Mouse (Mus musculus) limb, embryonic 15.5 days (tissue): ENCODE measurements at regions not wholly inside any gene's neighbourhood (a gene's known extent, or its start where the extent isn't known, plus 50 kb on each side); places are given as distances from the start of the nearest gene placed in this dataset.

ENCODE experiments used
- ATAC-seq: fragments of 200-750 bp; cut with Nextera tagmentation; 2 replicates; pipeline ENCODE4 v1.8.0; 2017; ENCODE audit warnings: low read depth, moderate TSS enrichment; ENCODE audit not compliant: insufficient number of reproducible peaks, low FRiP score, low TSS enrichment
- H3K27ac ChIP-seq: fragments of 300-500 bp; sonication (generic); 2 replicates; pipeline ENCODE4 v1.5.1; 2015; ENCODE audit warnings: moderate library complexity, mild to moderate bottlenecking, inconsistent platforms
- H3K27me3 ChIP-seq: fragments of 300-500 bp; sonication (generic); 2 replicates; pipeline ENCODE4 v1.6.1; 2015; ENCODE audit warnings: inconsistent platforms
- H3K36me3 ChIP-seq: fragments of 300-500 bp; sonication (generic); 2 replicates; pipeline ENCODE4 v1.6.1; 2015; ENCODE audit warnings: inconsistent platforms
- H3K4me1 ChIP-seq: fragments of 300-500 bp; sonication (generic); 2 replicates; pipeline ENCODE4 v1.6.1; 2015; ENCODE audit warnings: inconsistent platforms
- H3K4me2 ChIP-seq: fragments of 300-500 bp; sonication (generic); 2 replicates; pipeline ENCODE4 v1.6.1; 2015; ENCODE audit warnings: mild to moderate bottlenecking, inconsistent platforms
- H3K4me3 ChIP-seq: fragments of 300-500 bp; sonication (generic); 2 replicates; pipeline ENCODE4 v1.5.1; 2015; ENCODE audit warnings: mild to moderate bottlenecking, inconsistent platforms
- H3K9ac ChIP-seq: fragments of 300-500 bp; sonication (generic); 2 replicates; pipeline ENCODE4 v1.6.1; 2015; ENCODE audit warnings: inconsistent platforms
- H3K9me3 ChIP-seq: fragments of 300-500 bp; sonication (generic); 2 replicates; pipeline ENCODE4 v1.6.1; 2016; ENCODE audit warnings: inconsistent platforms
- WGBS: fragments of 180-500 bp; shearing (Covaris S2); methylation state at CpG from one replicate; pipeline ENCODE4 v1.1.7; 2015; 5-methylcytosine and 5-hydroxymethylcytosine counted together

DNA sequence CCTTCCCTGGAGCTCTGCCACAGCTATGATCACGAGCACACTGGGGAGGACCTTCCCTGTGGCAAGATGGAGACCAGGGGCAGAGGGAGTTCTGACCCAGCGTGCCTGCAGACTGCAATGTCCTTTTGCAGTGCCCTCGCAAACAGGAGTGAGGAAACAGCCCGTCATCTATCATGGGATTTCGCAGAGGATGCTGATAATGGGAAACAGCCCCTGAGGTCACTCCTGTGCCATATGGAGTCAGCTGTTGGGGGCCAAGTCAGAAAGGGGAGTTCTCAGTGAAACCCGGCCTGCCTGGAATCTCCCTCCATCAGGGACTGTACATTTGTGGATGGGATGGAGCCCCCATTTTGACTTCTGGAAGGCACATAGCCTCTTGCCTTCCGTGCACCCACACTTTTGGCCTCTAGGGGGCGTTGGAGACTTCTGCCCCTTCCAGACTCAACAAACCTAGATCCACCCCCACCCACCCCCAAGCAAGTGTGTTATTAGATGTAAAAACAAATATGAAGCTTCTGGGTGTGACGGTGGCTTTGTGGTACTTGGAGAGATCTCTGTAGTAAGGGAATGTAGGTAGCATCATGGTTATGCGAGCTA, 98.1 kb downstream of the Kdr start:
- Histone ChIP-seq H3K9ac (no peak overlapping the region), H3K9me3 (no peaks in the 10 kb centered on the region), H3K4me2 (no peak overlapping the region), H3K27ac (peak overlapping the region; percentile 33; the same call in 1 of the 2 replicates), H3K27me3 (no peaks in the 10 kb centered on the region), H3K4me1 (peaks cover 16% of the 10 kb centered on the region), H3K36me3 (no peaks in the 10 kb centered on the region), H3K4me3 (no peak overlapping the region)
- no peak for ATAC-seq
- 40% methylated on average over 10 of the region's 10 CpGs for WGBS

GRCm38 (mm10) chr5:75878361-75878760, 99.9 kb downstream of the Kdr start:
- H3K9me3 ChIP-seq = no peaks in the 10 kb centered on the region
- H3K4me3 ChIP-seq = no peak overlapping the region
- 60% methylated on average over 8 of the region's 8 CpGs for WGBS
- H3K27ac ChIP-seq = no peak overlapping the region
- H3K4me1 ChIP-seq = peaks cover 16% of the 10 kb centered on the region
- ATAC-seq = no peak
- H3K36me3 ChIP-seq = no peaks in the 10 kb centered on the region
- H3K4me2 ChIP-seq = no peak overlapping the region
- H3K9ac ChIP-seq = no peak overlapping the region
- H3K27me3 ChIP-seq = no peaks in the 10 kb centered on the region

DNA sequence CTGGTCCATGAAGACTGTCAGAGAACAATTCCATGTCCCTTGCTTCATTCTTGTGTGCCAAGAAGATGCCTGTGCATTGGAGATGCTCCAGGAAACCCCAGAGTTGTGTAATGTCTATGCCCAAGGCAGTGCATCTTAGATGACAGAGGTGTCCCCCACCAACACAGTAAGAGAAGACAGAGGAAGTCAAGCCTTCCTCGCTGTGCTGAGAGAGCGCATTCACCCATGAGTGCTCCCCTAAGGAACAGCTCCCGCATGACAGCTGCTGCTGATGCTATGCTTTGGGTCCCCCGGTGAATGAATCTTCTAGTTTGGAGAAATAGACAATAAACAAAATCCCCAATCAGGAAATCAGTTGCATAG, 100.7 kb downstream of the Kdr start:
- no peak for ATAC-seq
- Histone ChIP-seq H3K27ac (no peak overlapping the region), H3K4me1 (peaks cover 16% of the 10 kb centered on the region), H3K9me3 (no peaks in the 10 kb centered on the region), H3K9ac (no peak overlapping the region), H3K36me3 (no peaks in the 10 kb centered on the region), H3K4me3 (no peak overlapping the region), H3K4me2 (no peak overlapping the region), H3K27me3 (no peaks in the 10 kb centered on the region)
- WGBS = 79% methylated on average over 4 of the region's 4 CpGs

DNA sequence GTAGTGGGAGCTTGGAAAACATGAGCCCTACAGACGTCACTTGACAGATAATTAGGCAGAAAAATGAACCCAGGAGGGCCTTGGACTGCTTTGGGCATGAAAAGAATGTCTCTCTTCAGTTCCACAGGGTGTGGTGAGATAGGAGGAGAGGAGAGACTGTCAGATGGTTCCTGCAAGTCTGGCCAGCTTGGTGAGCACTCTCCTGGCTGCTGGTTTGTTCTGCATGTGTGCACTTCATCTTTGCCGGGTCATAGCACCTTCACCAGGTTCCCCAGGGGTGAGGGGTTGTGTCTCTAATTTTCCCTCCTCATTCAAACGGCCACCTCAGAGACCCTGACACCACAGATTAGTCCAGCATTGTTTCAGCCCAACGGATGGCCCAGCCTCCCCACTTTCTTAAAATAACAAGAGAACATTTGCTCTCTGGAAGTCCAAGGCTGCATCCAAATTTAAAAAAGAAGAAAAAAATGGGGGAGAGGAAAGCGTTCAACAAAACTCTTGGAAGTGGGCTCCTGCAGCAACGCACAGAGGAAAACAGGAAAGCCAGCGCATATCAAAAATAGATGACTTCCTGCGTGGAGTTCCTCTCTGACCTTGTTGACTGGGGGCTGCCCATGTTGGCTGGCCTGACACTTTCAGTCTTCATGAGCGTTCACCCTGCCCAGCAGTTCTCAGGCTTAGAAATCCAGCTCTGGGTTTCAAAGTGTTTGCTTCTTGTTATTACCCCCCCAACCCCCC, 101.2 kb downstream of the Kdr start:
- 59% methylated on average over 9 of the region's 9 CpGs for WGBS
- H3K4me1 ChIP-seq = peaks cover 16% of the 10 kb centered on the region
- H3K4me3 ChIP-seq = no peak overlapping the region
- H3K9ac ChIP-seq = no peak overlapping the region
- H3K27ac ChIP-seq = no peak overlapping the region
- H3K9me3 ChIP-seq = no peaks in the 10 kb centered on the region
- no peaks in the 10 kb centered on the region for H3K27me3 ChIP-seq
- no peak for ATAC-seq
- H3K36me3 ChIP-seq = no peaks in the 10 kb centered on the region
- H3K4me2 ChIP-seq = no peak overlapping the region

DNA sequence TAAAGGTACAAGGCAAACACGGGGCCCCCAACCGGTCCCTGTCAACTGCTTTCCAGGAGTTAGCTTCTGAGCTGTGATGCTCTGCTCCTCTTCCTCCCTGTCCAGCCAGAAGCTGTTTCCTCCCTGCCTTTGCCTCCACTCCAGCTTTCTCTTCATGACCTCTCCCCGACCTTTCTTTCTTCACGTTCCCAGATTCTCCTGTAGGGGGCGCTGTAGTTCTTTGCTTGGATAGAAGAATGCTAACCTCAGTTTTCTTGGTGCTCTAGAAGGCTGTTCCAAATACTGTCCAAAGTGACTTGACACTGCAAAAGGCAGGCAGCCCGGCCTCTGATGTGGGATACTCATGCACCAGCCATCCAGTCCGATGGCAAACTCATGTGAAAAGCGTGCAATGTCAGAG, 107.1 kb downstream of the Kdr start:
- Histone ChIP-seq H3K27ac (no peak overlapping the region), H3K9me3 (no peaks in the 10 kb centered on the region), H3K4me3 (no peak overlapping the region), H3K4me1 (0 out of 2 replicates have a peak, but pooled peaks cover 5% of the 10 kb centered on the region), H3K36me3 (no peaks in the 10 kb centered on the region), H3K4me2 (no peak overlapping the region), H3K9ac (no peak overlapping the region), H3K27me3 (no peaks in the 10 kb centered on the region)
- ATAC-seq = no peak
- WGBS = 25% methylated on average over 8 of the region's 8 CpGs

GRCm38 (mm10) chr5:75870666-75871065, 107.6 kb downstream of the Kdr start:
- H3K36me3 ChIP-seq = no peaks in the 10 kb centered on the region
- H3K27ac ChIP-seq = no peak overlapping the region
- ATAC-seq = no peak

DNA sequence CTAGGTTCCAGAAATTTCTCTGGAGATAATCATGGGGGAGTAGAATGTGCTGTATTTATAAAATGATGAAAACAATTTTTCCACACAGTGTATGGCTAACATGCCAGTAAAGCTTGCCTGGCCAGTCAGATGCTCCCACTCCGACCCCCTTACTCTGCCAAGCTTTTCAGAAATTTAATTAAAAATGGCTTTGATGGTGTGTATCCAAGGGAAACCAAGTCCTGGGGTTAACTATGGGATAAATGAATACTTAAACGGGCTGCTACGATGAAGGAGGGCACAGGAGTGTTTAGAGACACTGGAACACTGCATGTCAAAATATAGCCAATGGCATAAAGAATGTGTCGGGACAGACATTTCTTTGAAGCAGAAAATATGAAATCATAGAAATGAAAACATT, 108.7 kb downstream of the Kdr start:
- ATAC-seq = no peak
- H3K9ac ChIP-seq = no peak overlapping the region
- WGBS = 73% methylated on average over 4 of the region's 4 CpGs
- H3K27me3 ChIP-seq = no peaks in the 10 kb centered on the region
- H3K9me3 ChIP-seq = no peaks in the 10 kb centered on the region
- H3K27ac ChIP-seq = no peak overlapping the region
- no peaks in the 10 kb centered on the region for H3K36me3 ChIP-seq
- H3K4me3 ChIP-seq = no peak overlapping the region
- H3K4me1 ChIP-seq = 0 out of 2 replicates have a peak, but pooled peaks cover 5% of the 10 kb centered on the region
- H3K4me2 ChIP-seq = no peak overlapping the region

More at GRCm38 (mm10) chr5:75870666-75871065, 107.6 kb downstream of the Kdr start:
- H3K27me3 ChIP-seq = no peaks in the 10 kb centered on the region
- H3K4me2 ChIP-seq = no peak overlapping the region
- WGBS = 68% methylated on average over 14 of the region's 14 CpGs
- no peaks in the 10 kb centered on the region for H3K9me3 ChIP-seq
- H3K4me1 ChIP-seq = 0 out of 2 replicates have a peak, but pooled peaks cover 5% of the 10 kb centered on the region
- H3K4me3 ChIP-seq = no peak overlapping the region
- H3K9ac ChIP-seq = no peak overlapping the region

- Histone ChIP-seq H3K27me3 (no peaks in the 10 kb centered on the region), H3K4me1 (no peaks in the 10 kb centered on the region), H3K4me2 (no peak overlapping the region), H3K9me3 (no peaks in the 10 kb centered on the region), H3K4me3 (no peak overlapping the region), H3K27ac (no peak overlapping the region), H3K36me3 (no peaks in the 10 kb centered on the region), H3K9ac (no peak overlapping the region)
- ATAC-seq = no peak
- WGBS = 91% methylated on average over 6 of the region's 6 CpGs
Observed at GRCm38 (mm10) chr5:75865096-75865495, 113.2 kb downstream of the Kdr start.

DNA sequence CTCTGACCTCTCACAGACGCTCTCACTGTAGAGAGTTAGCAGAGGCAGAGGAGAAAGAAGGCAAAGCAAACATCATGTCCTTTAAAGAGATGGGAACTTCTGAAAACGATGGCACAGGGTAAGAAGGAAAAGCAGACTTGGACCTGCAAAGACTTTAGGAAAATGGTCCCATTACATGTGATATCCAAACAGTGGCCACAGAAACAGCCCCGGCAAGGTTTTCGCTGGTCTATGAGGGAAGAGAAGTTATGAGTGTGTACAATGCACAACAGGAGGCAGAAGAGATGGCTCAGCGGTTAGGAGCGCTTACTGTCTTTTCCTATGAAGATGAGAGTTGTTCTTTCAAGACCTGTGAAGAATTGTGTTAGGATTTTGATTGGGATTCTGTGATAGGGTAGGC, 114.9 kb downstream of the Kdr start:
- WGBS = 64% methylated on average over 6 of the region's 6 CpGs
- no peak for ATAC-seq
- Histone ChIP-seq H3K27ac (no peak overlapping the region), H3K4me3 (no peak overlapping the region), H3K36me3 (no peaks in the 10 kb centered on the region), H3K4me2 (no peak overlapping the region), H3K9ac (no peak overlapping the region), H3K4me1 (no peaks in the 10 kb centered on the region), H3K27me3 (no peaks in the 10 kb centered on the region), H3K9me3 (no peaks in the 10 kb centered on the region)

DNA sequence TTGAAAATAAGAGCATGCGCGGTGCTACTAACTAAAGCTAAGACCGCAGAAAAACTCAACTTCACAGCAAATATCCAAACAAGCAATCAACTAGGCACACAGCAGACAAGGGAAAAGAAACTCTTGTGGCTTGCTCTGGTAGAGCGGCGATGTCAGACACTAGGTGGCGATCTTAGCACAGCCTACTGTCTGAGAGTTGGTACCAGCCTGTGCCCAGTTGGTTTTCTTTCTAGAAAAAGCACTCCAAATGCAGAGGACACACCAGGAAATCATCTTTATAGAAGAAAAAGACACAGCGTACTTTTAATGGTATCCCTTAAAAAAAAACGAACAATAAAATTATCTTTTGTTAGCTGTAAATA, 115.6 kb downstream of the Kdr start:
- H3K4me1 ChIP-seq = no peaks in the 10 kb centered on the region
- H3K9me3 ChIP-seq = no peaks in the 10 kb centered on the region
- H3K4me3 ChIP-seq = no peak overlapping the region
- no peak overlapping the region for H3K9ac ChIP-seq
- no peaks in the 10 kb centered on the region for H3K36me3 ChIP-seq
- ATAC-seq = no peak
- 12% methylated on average over 8 of the region's 8 CpGs for WGBS
- H3K27me3 ChIP-seq = no peaks in the 10 kb centered on the region
- no peak overlapping the region for H3K27ac ChIP-seq
- no peak overlapping the region for H3K4me2 ChIP-seq

GRCm38 (mm10) chr5:75861916-75862629, 116.2 kb downstream of the Kdr start:
- Histone ChIP-seq H3K36me3 (no peaks in the 10 kb centered on the region), H3K9me3 (no peaks in the 10 kb centered on the region), H3K4me2 (no peak overlapping the region), H3K27me3 (no peaks in the 10 kb centered on the region), H3K9ac (no peak overlapping the region), H3K27ac (no peak overlapping the region), H3K4me1 (no peaks in the 10 kb centered on the region), H3K4me3 (no peak overlapping the region)
- ATAC-seq = no peak
- WGBS = 44% methylated on average over 8 of the region's 8 CpGs

GRCm38 (mm10) chr5:75859316-75859836, 118.9 kb downstream of the Kdr start:
- H3K27me3 ChIP-seq = no peaks in the 10 kb centered on the region
- H3K4me3 ChIP-seq = no peak overlapping the region
- no peaks in the 10 kb centered on the region for H3K36me3 ChIP-seq
- H3K9ac ChIP-seq = no peak overlapping the region
- H3K4me2 ChIP-seq = no peak overlapping the region
- WGBS = 75% methylated on average over 8 of the region's 8 CpGs
- no peak for ATAC-seq
- no peaks in the 10 kb centered on the region for H3K9me3 ChIP-seq
- no peak overlapping the region for H3K27ac ChIP-seq
- H3K4me1 ChIP-seq = no peaks in the 10 kb centered on the region
